Mouse (Mus musculus) MEL (cell line): ENCODE data around the gene Tubb1. TPM values are rescaled to one million over a fixed set of nuclear protein-coding genes. Genes with fewer than 3 reads are reported as not detected.

Experiments
- DNase-seq: peaks from one replicate; pipeline ENCODE4 v3.0.0; 2011; ENCODE audit warnings: low read depth, low spot score
- H3K27ac ChIP-seq: 2 replicates; pipeline ENCODE4 v1.5.1; 2012; ENCODE audit warnings: low read depth, mild to moderate bottlenecking, control low read depth, low read length, moderate library complexity; ENCODE audit not compliant: control insufficient read depth
- H3K27me3 ChIP-seq, 2 experiments: fragments of 150-350 bp in 1 of 2; sonication (generic) in 1 of 2; 2 replicates each; pipeline ENCODE4 v1.6.1; 2012; ENCODE audit warnings: low read length in 2 of 2, mild to moderate bottlenecking in 2 of 2, improper control_type of control experiment in 1 of 2, moderate library complexity in 1 of 2; ENCODE audit not compliant: insufficient read depth in 2 of 2, control insufficient read depth in 1 of 2
- H3K36me3 ChIP-seq, 2 experiments: 2 replicates each; pipeline ENCODE4 v1.6.1; 2012 to 2014; ENCODE audit warnings: low read length in 2 of 2, improper control_type of control experiment in 1 of 2, inconsistent platforms in 1 of 2, mild to moderate bottlenecking in 1 of 2; ENCODE audit not compliant: insufficient read depth in 2 of 2, control insufficient read depth in 1 of 2
- H3K4me1 ChIP-seq, 2 experiments: fragments of 150-350 bp in 1 of 2; sonication (generic) in 1 of 2; 2 replicates each; pipeline ENCODE4 v1.6.1; 2012; ENCODE audit warnings: low read length in 2 of 2, improper control_type of control experiment in 1 of 2, mild to moderate bottlenecking in 1 of 2; ENCODE audit not compliant: insufficient read depth in 2 of 2, control insufficient read depth in 1 of 2
- H3K4me3 ChIP-seq, 2 experiments: fragments of 150-350 bp in 1 of 2; sonication (generic) in 1 of 2; 2 replicates each; pipeline ENCODE4 v1.5.1; 2012; ENCODE audit warnings: low read depth in 2 of 2, low read length in 2 of 2, mild to moderate bottlenecking in 2 of 2, moderate library complexity in 2 of 2, control low read depth in 1 of 2, improper control_type of control experiment in 1 of 2; ENCODE audit not compliant: control insufficient read depth in 1 of 2, insufficient read depth in 1 of 2
- H3K79me2 ChIP-seq: 2 replicates; pipeline ENCODE4 v1.6.1; 2012; ENCODE audit warnings: mild to moderate bottlenecking, low read length, moderate library complexity; ENCODE audit not compliant: control insufficient read depth, poor library complexity, insufficient read depth
- H3K9ac ChIP-seq: 2 replicates; pipeline ENCODE4 v1.6.1; 2012; ENCODE audit warnings: low read depth, mild to moderate bottlenecking, control low read depth, low read length, moderate library complexity; ENCODE audit not compliant: control insufficient read depth, poor library complexity, severe bottlenecking
- H3K9me3 ChIP-seq: fragments of 150-350 bp; sonication (generic); replicated peaks from 2 replicates; pipeline ENCODE4 v1.6.1; 2012; ENCODE audit warnings: mild to moderate bottlenecking, low read length, improper control_type of control experiment, moderate library complexity; ENCODE audit not compliant: insufficient read depth
- CHD1 ChIP-seq: IDR thresholded peaks from 2 replicates; pipeline ENCODE4 v1.6.1; 2012; ENCODE audit warnings: low read depth, mild to moderate bottlenecking, inconsistent platforms, low read length, improper control_type of control experiment
- E2F4 ChIP-seq: IDR thresholded peaks from 2 replicates; pipeline ENCODE4 v1.6.1; 2011; ENCODE audit warnings: low read depth, low read length, improper control_type of control experiment, borderline replicate concordance
- ELF1 ChIP-seq: IDR thresholded peaks from 2 replicates; pipeline ENCODE4 v1.6.1; 2014; ENCODE audit warnings: low read depth, mild to moderate bottlenecking, inconsistent platforms, low read length, improper control_type of control experiment, moderate library complexity
- EP300 ChIP-seq, 2 experiments: IDR thresholded peaks; 2 replicates each; pipeline ENCODE4 v1.6.1; 2011; ENCODE audit warnings: improper control_type of control experiment in 2 of 2, low read length in 2 of 2, low read depth in 1 of 2, mild to moderate bottlenecking in 1 of 2
- ETS1 ChIP-seq: IDR thresholded peaks from 2 replicates; pipeline ENCODE4 v1.6.1; 2012; ENCODE audit warnings: low read depth, mild to moderate bottlenecking, inconsistent platforms, low read length, improper control_type of control experiment, moderate library complexity
- GABPA ChIP-seq: IDR thresholded peaks from 2 replicates; pipeline ENCODE4 v1.6.1; 2012; ENCODE audit warnings: low read depth, mild to moderate bottlenecking, inconsistent platforms, low read length, improper control_type of control experiment, moderate library complexity
- GATA1 ChIP-seq: IDR thresholded peaks from 2 replicates; pipeline ENCODE4 v1.6.1; 2011; ENCODE audit warnings: low read depth, low read length, improper control_type of control experiment
- HCFC1 ChIP-seq: IDR thresholded peaks from 2 replicates; pipeline ENCODE4 v1.6.1; 2012; ENCODE audit warnings: low read depth, mild to moderate bottlenecking, inconsistent platforms, low read length, improper control_type of control experiment, moderate library complexity
- JUND ChIP-seq: IDR thresholded peaks from 2 replicates; pipeline ENCODE4 v1.6.1; 2011; ENCODE audit warnings: low read depth, mild to moderate bottlenecking, improper control_type of control experiment, low read length
- MAFK ChIP-seq: IDR thresholded peaks from 2 replicates; pipeline ENCODE4 v1.6.1; 2011; ENCODE audit warnings: low read depth, mild to moderate bottlenecking, low read length, improper control_type of control experiment, borderline replicate concordance
- MAX ChIP-seq: IDR thresholded peaks from 2 replicates; pipeline ENCODE4 v1.6.1; 2011; ENCODE audit warnings: low read length, improper control_type of control experiment
- MAZ ChIP-seq: IDR thresholded peaks from 2 replicates; pipeline ENCODE4 v1.6.1; 2012; ENCODE audit warnings: low read depth, mild to moderate bottlenecking, inconsistent platforms, low read length, improper control_type of control experiment
- MEF2A ChIP-seq: IDR thresholded peaks from 2 replicates; pipeline ENCODE4 v1.6.1; 2014; ENCODE audit warnings: low read depth, mild to moderate bottlenecking, inconsistent platforms, low read length, improper control_type of control experiment; ENCODE audit not compliant: poor library complexity, insufficient replicate concordance, severe bottlenecking; ENCODE audit errors: extremely low read depth
- MXI1 ChIP-seq: IDR thresholded peaks from 2 replicates; pipeline ENCODE4 v1.6.1; 2011; ENCODE audit warnings: mild to moderate bottlenecking, low read depth, low read length, improper control_type of control experiment
- MYC ChIP-seq: IDR thresholded peaks from 2 replicates; pipeline ENCODE4 v1.6.1; 2011; ENCODE audit warnings: low read depth, mild to moderate bottlenecking, low read length, improper control_type of control experiment, moderate library complexity
- NELFE ChIP-seq: IDR thresholded peaks from 2 replicates; pipeline ENCODE4 v1.6.1; 2011; ENCODE audit warnings: low read depth, low read length, improper control_type of control experiment
- POLR2A ChIP-seq, 2 experiments: IDR thresholded peaks; 2 replicates each; pipeline ENCODE4 v1.6.1; 2011 to 2012; ENCODE audit warnings: low read length in 2 of 2, mild to moderate bottlenecking in 2 of 2, control low read depth in 1 of 2, improper control_type of control experiment in 1 of 2, low read depth in 1 of 2, moderate library complexity in 1 of 2; ENCODE audit not compliant: control insufficient read depth in 1 of 2, insufficient read depth in 1 of 2, poor library complexity in 1 of 2
- POLR2AphosphoS2 ChIP-seq: IDR thresholded peaks from 2 replicates; pipeline ENCODE4 v1.6.1; 2011; ENCODE audit warnings: low read length, improper control_type of control experiment
- RAD21 ChIP-seq: IDR thresholded peaks from 2 replicates; pipeline ENCODE4 v1.6.1; 2011; ENCODE audit warnings: mild to moderate bottlenecking, low read depth, low read length, improper control_type of control experiment
- RCOR1 ChIP-seq: IDR thresholded peaks from 2 replicates; pipeline ENCODE4 v1.6.1; 2012; ENCODE audit warnings: low read depth, mild to moderate bottlenecking, inconsistent platforms, low read length, improper control_type of control experiment
- TAL1 ChIP-seq: IDR thresholded peaks from 2 replicates; pipeline ENCODE4 v1.6.1; 2012; ENCODE audit warnings: mild to moderate bottlenecking, inconsistent platforms, low read length, moderate library complexity, mixed read lengths
- TBP ChIP-seq: IDR thresholded peaks from 2 replicates; pipeline ENCODE4 v1.8.0; 2011; ENCODE audit warnings: low read depth, low read length, improper control_type of control experiment
- USF1 ChIP-seq: IDR thresholded peaks from 2 replicates; pipeline ENCODE4 v1.6.1; 2014; ENCODE audit warnings: low read depth, mild to moderate bottlenecking, inconsistent platforms, low read length, improper control_type of control experiment, moderate library complexity
- ZC3H11A ChIP-seq: IDR thresholded peaks from 2 replicates; pipeline ENCODE4 v1.6.1; 2012; ENCODE audit warnings: low read depth, mild to moderate bottlenecking, inconsistent platforms, low read length, improper control_type of control experiment
- ZMIZ1 ChIP-seq: IDR thresholded peaks from 2 replicates; pipeline ENCODE4 v1.6.1; 2012; ENCODE audit warnings: low read depth, mild to moderate bottlenecking, inconsistent platforms, low read length, improper control_type of control experiment, moderate library complexity
- ZNF384 ChIP-seq: IDR thresholded peaks from 2 replicates; pipeline ENCODE4 v1.6.1; 2012; ENCODE audit warnings: low read depth, mild to moderate bottlenecking, inconsistent platforms, low read length, improper control_type of control experiment
- polyA plus RNA-seq, 2 experiments: library from polyadenylated mRNA; stranded (reverse) in 1 of 2; unstranded in 1 of 2; fragments of >175 nt in 1 of 2; fragments of >200 nt in 1 of 2; gene quantifications; 2 replicates each; pipeline versions ENCODE4 v1.2.1 to v1.2.4; 2012; ENCODE audit warnings: low replicate concordance in 2 of 2, low read depth in 1 of 2; ENCODE audit not compliant: insufficient read length in 2 of 2, insufficient read depth in 1 of 2, missing spikeins in 1 of 2
- total RNA-seq: library from RNA; depleted of rRNA; stranded (reverse); fragments of 300-350 nt; gene quantifications from 2 replicates; pipeline ENCODE4 v1.2.3, GENCODE M21; 2012

The Tubb1 gene
- total and polyA plus RNA-seq, 3 experiments: 2.6 to 3.1 TPM; not detected in 1

- Histone ChIP-seq H3K27me3 (no peaks in the 10 kb centered on the region), H3K36me3 (peaks cover 0 to 1% of the 10 kb centered on the region in 2 experiments; a peak in 1 of 4 replicates), H3K27ac (no peak overlapping the region), H3K9ac (no peak overlapping the region), H3K4me1 (peaks cover under 1 to 10% of the 10 kb centered on the region in 2 experiments; a peak in 1 of 4 replicates), H3K79me2 (no peaks in the 10 kb centered on the region)
- DNase-seq: no peak
- no peak for TF ChIP-seq MAFK
- TF ChIP-seq MAZ: no peak
- TF ChIP-seq ZMIZ1: no peak
- no peak for TF ChIP-seq EP300 (IDR thresholded peaks at IDR 0.05; ENCODE audit: low read depth in 1 of 2, low read length in 2 of 2)
- no peak for TF ChIP-seq ZC3H11A
- TF ChIP-seq ZNF384: no peak
- no peak for TF ChIP-seq POLR2AphosphoS2
- no peak for TF ChIP-seq ELF1
- TF ChIP-seq USF1: no peak
- TF ChIP-seq GABPA: no peak
- TF ChIP-seq TBP: no peak
- TF ChIP-seq MYC: no peak
- no peak for TF ChIP-seq RCOR1
- no peak for TF ChIP-seq JUND
- TF ChIP-seq ETS1: no peak
- TF ChIP-seq CHD1: no peak
- TF ChIP-seq, all 39 proteins: peak for 0
- H3K9me3 ChIP-seq: no peaks in the 10 kb centered on the region
- H3K4me3 ChIP-seq: no peak overlapping the region
These were observed 6.1 kb upstream of the Tubb1 start for GRCm38 (mm10) chr2:174444359-174444758.

GRCm38 (mm10) chr2:174445018-174445417 lies 5.5 kb upstream of the Tubb1 start:
- Histone ChIP-seq H3K27ac (no peak overlapping the region), H3K9me3 (no peaks in the 10 kb centered on the region), H3K9ac (no peak overlapping the region), H3K4me3 (no peak overlapping the region), H3K79me2 (no peaks in the 10 kb centered on the region), H3K4me1 (peaks cover 0 to 8% of the 10 kb centered on the region in 2 experiments; a peak in 2 of 4 replicates)
- no peak for TF ChIP-seq MEF2A
- TF ChIP-seq RAD21: no peak
- no peak for TF ChIP-seq TAL1
- no peak for TF ChIP-seq ZNF384
- no peak for TF ChIP-seq MAZ
- no peak for TF ChIP-seq RCOR1
- TF ChIP-seq MAX: no peak
- no peak for TF ChIP-seq POLR2A (IDR thresholded peaks at IDR 0.05; ENCODE audit: control insufficient read depth in 1 of 2, insufficient read depth in 1 of 2, low read depth in 1 of 2, low read length in 2 of 2, poor library complexity in 1 of 2)
- TF ChIP-seq ETS1: no peak
- TF ChIP-seq GATA1: no peak
- TF ChIP-seq E2F4: no peak
- no peak for TF ChIP-seq MXI1
- TF ChIP-seq NELFE: no peak
- TF ChIP-seq EP300 (IDR thresholded peaks at IDR 0.05; ENCODE audit: low read depth in 1 of 2, low read length in 2 of 2): no peak
- no peak for TF ChIP-seq HCFC1
- TF ChIP-seq JUND: no peak
- TF ChIP-seq MYC: no peak
- TF ChIP-seq ZC3H11A: no peak
- TF ChIP-seq, all 39 proteins: peak for 0
- no peak for DNase-seq
- no peaks in the 10 kb centered on the region; a peak in 1 of 4 replicates for H3K36me3 ChIP-seq
- H3K27me3 ChIP-seq: no peaks in the 10 kb centered on the region
